Mouse (Mus musculus): ENCODE data around the gene Tmed8. TPM values are rescaled to one million over a fixed set of nuclear protein-coding genes. Genes with fewer than 3 reads are reported as not detected.
"Not testable (repeated sequence)": the region's sequence is repeated elsewhere in the genome, so short reads cannot be mapped to it uniquely, and the experiment has no call there.

Gene Tmed8
- polyA plus RNA-seq, 1 experiment from 2014 or later, result 2.7 TPM

GRCm38 (mm10) chr12:87201694-87202093, 1.4 kb upstream of the Tmed8 start:
- Histone ChIP-seq H3K36me3 (replicated peaks) (no peaks in the 10 kb centered on the region), H3K4me1 (peaks cover 30% of the 10 kb centered on the region), H3K9me3 (no peaks in the 10 kb centered on the region), H3K27me3 (replicated peaks; ENCODE audit: low read depth, poor library complexity, severe bottlenecking) (no peaks in the 10 kb centered on the region; the same call in 1 of the 2 replicates), H3K4me3 (no peak overlapping the region), H3K27ac (replicated peaks) (no peak overlapping the region)
- 76% methylated on average over 5 of the region's 5 CpGs for WGBS
- no peak for DNase-seq (ENCODE audit: low spot score)

DNA sequence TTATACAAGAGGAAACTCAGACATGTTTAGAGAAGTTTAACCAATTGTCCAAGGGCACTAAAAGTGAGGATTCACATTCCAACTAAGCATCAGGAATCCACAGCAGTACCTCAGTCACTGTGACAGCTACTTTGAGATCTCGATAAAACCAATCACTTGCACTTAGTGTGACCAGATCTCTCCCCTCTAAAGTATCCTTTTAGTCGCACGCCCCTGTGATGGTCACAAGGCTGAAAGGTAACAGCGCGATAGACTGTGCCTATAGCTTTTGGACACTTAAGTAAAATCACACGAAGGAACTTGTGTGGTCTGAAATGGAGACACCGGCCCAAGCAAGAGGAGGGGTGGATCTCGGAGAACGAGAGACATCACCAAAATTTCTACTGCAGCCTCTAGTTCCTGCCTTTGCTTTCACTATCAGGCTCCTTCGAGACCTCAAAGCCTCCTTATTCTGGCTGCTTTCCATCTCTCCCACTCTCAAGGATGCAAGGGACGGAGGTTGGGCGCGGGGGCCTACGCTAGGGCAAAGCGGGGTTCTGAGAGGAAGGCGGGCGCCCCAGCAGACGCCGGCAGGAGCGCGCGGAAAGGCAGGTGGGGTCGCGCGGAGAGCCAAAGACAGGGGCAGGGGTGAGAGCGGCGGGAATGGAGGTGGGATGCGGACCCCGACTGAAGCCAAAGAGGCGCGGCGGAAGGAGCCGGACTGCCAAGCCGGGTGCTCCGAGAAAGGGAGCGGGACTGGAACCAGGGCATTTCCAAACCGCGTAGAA, 865 bp downstream of the Tmed8 start, which contains the start of gene Samd15:
Samd15 (plus strand) TSS at position 518 of the 767 bp plus-strand sequence.
- 1% methylated on average over 38 of the region's 38 CpGs for WGBS
- DNase-seq (ENCODE audit: low spot score), result peak; percentile 68
- Histone ChIP-seq H3K27me3 (replicated peaks; ENCODE audit: low read depth, poor library complexity, severe bottlenecking) (no peaks in the 10 kb centered on the region; the same call in 1 of the 2 replicates), H3K9me3 (no peaks in the 10 kb centered on the region), H3K36me3 (replicated peaks) (no peaks in the 10 kb centered on the region), H3K4me1 (peaks cover 33% of the 10 kb centered on the region), H3K4me3 (peak within 1 kb of the TSS; percentile 92), H3K27ac (replicated peaks) (peak within 1 kb of the TSS; percentile 90)

GRCm38 (mm10) chr12:87198792-87199191, 1.5 kb downstream of the Tmed8 start:
- H3K27me3 ChIP-seq (replicated peaks; ENCODE audit: low read depth, poor library complexity, severe bottlenecking), result no peaks in the 10 kb centered on the region; the same call in 1 of the 2 replicates
- H3K36me3 ChIP-seq (replicated peaks), result no peaks in the 10 kb centered on the region
- no peak overlapping the region for H3K27ac ChIP-seq (replicated peaks)
- WGBS, result 58% methylated on average over 6 of the region's 6 CpGs
- H3K4me3 ChIP-seq, result peak overlapping the region; percentile 92
- no peaks in the 10 kb centered on the region for H3K9me3 ChIP-seq
- no peak for DNase-seq (ENCODE audit: low spot score)
- peaks cover 33% of the 10 kb centered on the region for H3K4me1 ChIP-seq

GRCm38 (mm10) chr12:87196310-87196709, 3.9 kb downstream of the Tmed8 start:
- Histone ChIP-seq H3K4me3 (no peak overlapping the region), H3K9me3 (no peaks in the 10 kb centered on the region), H3K36me3 (replicated peaks) (no peaks in the 10 kb centered on the region), H3K27ac (replicated peaks) (no peak overlapping the region), H3K4me1 (peaks cover 33% of the 10 kb centered on the region), H3K27me3 (replicated peaks; ENCODE audit: low read depth, poor library complexity, severe bottlenecking) (no peaks in the 10 kb centered on the region; the same call in 1 of the 2 replicates)
- no peak for DNase-seq (ENCODE audit: low spot score)

- Histone ChIP-seq H3K27me3 (replicated peaks; ENCODE audit: low read depth, poor library complexity, severe bottlenecking) (no peaks in the 10 kb centered on the region), H3K27ac (replicated peaks) (no peak overlapping the region), H3K36me3 (replicated peaks) (no peaks in the 10 kb centered on the region), H3K4me3 (no peak overlapping the region), H3K9me3 (no peaks in the 10 kb centered on the region), H3K4me1 (peaks cover 33% of the 10 kb centered on the region)
- no peak for DNase-seq (ENCODE audit: low spot score)
- 92% methylated on average over 1 of the region's 1 CpGs for WGBS
Measured at GRCm38 (mm10) chr12:87195069-87195468, 5.2 kb downstream of the Tmed8 start.

DNA sequence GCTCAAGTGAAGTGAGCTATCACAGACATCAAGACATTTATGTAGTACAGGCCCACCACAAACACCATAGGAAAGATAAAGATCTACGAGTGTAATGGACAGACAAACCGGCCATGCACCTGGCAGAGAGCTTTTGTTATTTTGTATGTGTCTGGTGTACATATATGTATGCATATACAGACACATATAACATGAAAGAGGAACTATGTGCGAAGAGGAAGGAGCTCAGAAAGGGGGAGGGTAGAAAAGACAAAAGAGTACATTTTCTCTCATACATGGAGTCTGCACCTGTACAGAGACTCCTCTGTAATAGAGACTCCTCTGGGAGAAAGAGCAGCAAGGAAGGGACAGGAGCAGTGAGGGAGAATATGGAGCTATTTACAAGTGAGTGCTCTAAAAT, 7.2 kb downstream of the Tmed8 start:
- H3K27ac ChIP-seq (replicated peaks), result no peak overlapping the region
- H3K4me1 ChIP-seq, result peaks cover 14% of the 10 kb centered on the region
- no peak overlapping the region for H3K4me3 ChIP-seq
- no peaks in the 10 kb centered on the region for H3K36me3 ChIP-seq (replicated peaks)
- no peak for DNase-seq (ENCODE audit: low spot score)
- no peaks in the 10 kb centered on the region for H3K9me3 ChIP-seq
- no peaks in the 10 kb centered on the region for H3K27me3 ChIP-seq (replicated peaks; ENCODE audit: low read depth, poor library complexity, severe bottlenecking)
- 88% methylated on average over 3 of the region's 3 CpGs for WGBS

- Histone ChIP-seq H3K4me1 (peaks cover 21% of the 10 kb centered on the region), H3K27ac (replicated peaks) (no peak overlapping the region), H3K4me3 (no peak overlapping the region), H3K36me3 (replicated peaks) (peaks cover 15% of the 10 kb centered on the region), H3K27me3 (replicated peaks; ENCODE audit: low read depth, poor library complexity, severe bottlenecking) (no peaks in the 10 kb centered on the region), H3K9me3 (no peaks in the 10 kb centered on the region)
- DNase-seq (ENCODE audit: low spot score), result no peak
- 91% methylated on average over 4 of the region's 4 CpGs for WGBS
Measured at GRCm38 (mm10) chr12:87177631-87178030, 22.6 kb downstream of the Tmed8 start.

- no peaks in the 10 kb centered on the region for H3K9me3 ChIP-seq
- DNase-seq (ENCODE audit: low spot score), result peak; percentile 54
- H3K27me3 ChIP-seq (replicated peaks; ENCODE audit: low read depth, poor library complexity, severe bottlenecking), result no peaks in the 10 kb centered on the region
- H3K36me3 ChIP-seq (replicated peaks), result peaks cover 37% of the 10 kb centered on the region
- H3K4me1 ChIP-seq, result peaks cover 21% of the 10 kb centered on the region
- H3K4me3 ChIP-seq, result no peak overlapping the region
- peak overlapping the region; percentile 45 for H3K27ac ChIP-seq (replicated peaks)
- 58% methylated on average over 4 of the region's 4 CpGs for WGBS
Measured at GRCm38 (mm10) chr12:87175194-87175946, 24.9 kb downstream of the Tmed8 start.

GRCm38 (mm10) chr12:87160815-87161214, 39.4 kb downstream of the Tmed8 start:
- WGBS, result 93% methylated on average over 5 of the region's 5 CpGs
- DNase-seq (ENCODE audit: low spot score), result no peak
- Histone ChIP-seq H3K4me3 (no peak overlapping the region), H3K27me3 (replicated peaks; ENCODE audit: low read depth, poor library complexity, severe bottlenecking) (no peaks in the 10 kb centered on the region), H3K36me3 (replicated peaks) (peaks cover 45% of the 10 kb centered on the region), H3K4me1 (peaks cover 14% of the 10 kb centered on the region), H3K9me3 (no peaks in the 10 kb centered on the region), H3K27ac (replicated peaks) (no peak overlapping the region)

DNA sequence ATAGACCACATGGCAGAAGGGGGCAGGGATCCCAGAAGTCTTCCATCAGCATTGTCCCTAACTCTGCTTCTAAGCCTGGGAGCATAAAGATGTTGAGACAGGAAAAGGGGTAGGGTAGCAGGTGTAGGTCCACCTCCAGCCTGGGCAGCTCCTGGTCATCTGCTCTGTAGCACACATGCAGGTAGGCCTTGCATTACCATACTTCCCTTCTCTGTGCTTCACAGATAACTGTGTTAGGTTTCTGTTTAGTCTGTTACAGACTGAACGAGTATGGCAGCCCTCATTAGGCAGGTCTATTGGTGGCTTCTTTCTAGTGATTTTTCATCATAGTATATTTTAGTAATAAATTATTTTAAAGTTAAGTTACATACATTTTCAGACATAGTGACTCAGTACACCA, 39.9 kb downstream of the Tmed8 start:
- H3K4me3 ChIP-seq, result no peak overlapping the region
- no peak overlapping the region for H3K27ac ChIP-seq (replicated peaks)
- H3K4me1 ChIP-seq, result peaks cover 14% of the 10 kb centered on the region
- no peak for DNase-seq (ENCODE audit: low spot score)
- H3K9me3 ChIP-seq, result no peaks in the 10 kb centered on the region
- H3K36me3 ChIP-seq (replicated peaks), result peaks cover 49% of the 10 kb centered on the region
- H3K27me3 ChIP-seq (replicated peaks; ENCODE audit: low read depth, poor library complexity, severe bottlenecking), result no peaks in the 10 kb centered on the region
- 86% methylated on average over 1 of the region's 1 CpGs for WGBS

DNA sequence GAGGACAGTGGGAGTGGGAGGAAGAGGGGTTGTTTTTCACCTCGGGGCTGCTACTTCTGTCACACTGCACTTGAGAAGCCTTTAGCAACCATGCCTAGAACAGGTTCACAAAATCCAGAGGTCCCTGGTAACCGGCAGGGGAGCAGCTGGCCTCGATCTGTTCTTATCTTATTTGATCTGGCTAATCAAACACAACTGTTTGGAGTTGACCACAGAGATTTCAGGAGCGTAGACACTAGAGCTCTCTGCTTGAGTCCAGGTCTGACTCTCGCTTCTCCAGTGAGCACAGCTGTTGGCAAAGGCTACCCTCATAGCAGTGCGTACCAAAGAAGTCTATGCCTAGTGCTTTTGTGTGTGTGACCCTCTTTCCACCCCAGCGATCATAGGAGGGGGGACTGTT, 42.2 kb downstream of the Tmed8 start:
- Histone ChIP-seq H3K27ac (replicated peaks) (no peak overlapping the region), H3K27me3 (replicated peaks; ENCODE audit: low read depth, poor library complexity, severe bottlenecking) (no peaks in the 10 kb centered on the region)
- 76% methylated on average over 7 of the region's 7 CpGs for WGBS

GRCm38 (mm10) chr12:87157361-87157760, 42.9 kb downstream of the Tmed8 start:
- no peak for DNase-seq (ENCODE audit: low spot score)
- no peak overlapping the region for H3K27ac ChIP-seq (replicated peaks)
- H3K4me3 ChIP-seq, result no peak overlapping the region
- no peaks in the 10 kb centered on the region for H3K27me3 ChIP-seq (replicated peaks; ENCODE audit: low read depth, poor library complexity, severe bottlenecking)
- peaks cover 31% of the 10 kb centered on the region for H3K36me3 ChIP-seq (replicated peaks)
- H3K4me1 ChIP-seq, result peaks cover 14% of the 10 kb centered on the region
- WGBS, result 41% methylated on average over 4 of the region's 4 CpGs
- H3K9me3 ChIP-seq, result peaks cover 3% of the 10 kb centered on the region; the same call in 1 of the 2 replicates

More for the DNA sequence above, 42.2 kb downstream of the Tmed8 start:
- Histone ChIP-seq H3K36me3 (replicated peaks) (peaks cover 31% of the 10 kb centered on the region), H3K9me3 (0 out of 2 replicates have a peak, but pooled peaks cover under 1% of the 10 kb centered on the region), H3K4me3 (no peak overlapping the region), H3K4me1 (peaks cover 14% of the 10 kb centered on the region)
- no peak for DNase-seq (ENCODE audit: low spot score)

GRCm38 (mm10) chr12:87154448-87154847, 45.8 kb downstream of the Tmed8 start:
- Histone ChIP-seq H3K4me1 (peaks cover 14% of the 10 kb centered on the region), H3K36me3 (replicated peaks) (peaks cover 30% of the 10 kb centered on the region)
- not testable (repeated sequence) for H3K9me3 ChIP-seq; H3K27me3 ChIP-seq (replicated peaks; ENCODE audit: low read depth, poor library complexity, severe bottlenecking); H3K27ac ChIP-seq (replicated peaks); DNase-seq (ENCODE audit: low spot score); H3K4me3 ChIP-seq
- 93% methylated on average over 4 of the region's 4 CpGs for WGBS
